Mouse (Mus musculus) testis, adult 2 months (tissue): Measurements from ENCODE around the gene Msto1.
"Not testable (repeated sequence)": the region's sequence is repeated elsewhere in the genome, so short reads cannot be mapped to it uniquely, and the experiment has no call there.

Source experiments
- CTCF ChIP-seq: fragments of 200-500 bp; IDR thresholded peaks from 2 replicates; pipeline ENCODE4 v1.5.1; 2012; ENCODE audit warnings: low read depth, mild to moderate bottlenecking, inconsistent platforms, low read length, moderate library complexity; ENCODE audit not compliant: control insufficient read depth, insufficient read depth, insufficient replicate concordance
- POLR2A ChIP-seq: fragments of 200-500 bp; IDR thresholded peaks from 2 replicates; pipeline ENCODE4 v1.6.1; 2012; ENCODE audit warnings: low read depth, mild to moderate bottlenecking, inconsistent platforms, low read length, moderate library complexity; ENCODE audit not compliant: control insufficient read depth

GRCm38 (mm10) chr3:88963211-88963610, 49.4 kb upstream of the Msto1 start:
- not testable (repeated sequence) for TF ChIP-seq POLR2A, CTCF
